Mouse (Mus musculus) lung, embryonic 15.5 days (tissue): ENCODE data around the gene Arr3. TPM values are rescaled to one million over a fixed set of nuclear protein-coding genes. Genes with fewer than 3 reads are reported as not detected.

Experiments used
- ATAC-seq: fragments of 200-750 bp; cut with Nextera tagmentation; 2 replicates; pipeline ENCODE4 v1.8.0; 2017; ENCODE audit warnings: moderate number of reproducible peaks, borderline replicate concordance; ENCODE audit not compliant: low FRiP score, low TSS enrichment; ENCODE audit errors: extremely low read depth
- H3K27ac ChIP-seq: fragments of 300-500 bp; sonication (generic); 2 replicates; pipeline ENCODE4 v1.5.1; 2015; ENCODE audit warnings: moderate library complexity, mild to moderate bottlenecking, inconsistent platforms
- H3K27me3 ChIP-seq: fragments of 300-500 bp; sonication (generic); 2 replicates; pipeline ENCODE4 v1.6.1; 2015; ENCODE audit warnings: inconsistent platforms
- H3K36me3 ChIP-seq: fragments of 300-500 bp; sonication (generic); 2 replicates; pipeline ENCODE4 v1.6.1; 2015; ENCODE audit warnings: inconsistent platforms
- H3K4me1 ChIP-seq: fragments of 300-500 bp; sonication (generic); 2 replicates; pipeline ENCODE4 v1.6.1; 2015; ENCODE audit warnings: inconsistent platforms
- H3K4me2 ChIP-seq: fragments of 300-500 bp; sonication (generic); 2 replicates; pipeline ENCODE4 v1.6.1; 2015; ENCODE audit warnings: inconsistent platforms, mild to moderate bottlenecking, moderate library complexity
- H3K4me3 ChIP-seq: fragments of 300-500 bp; sonication (generic); 2 replicates; pipeline ENCODE4 v1.5.1; 2015; ENCODE audit warnings: mild to moderate bottlenecking, inconsistent platforms
- H3K9ac ChIP-seq: fragments of 300-500 bp; sonication (generic); 2 replicates; pipeline ENCODE4 v1.6.1; 2015; ENCODE audit warnings: inconsistent platforms
- H3K9me3 ChIP-seq: fragments of 300-500 bp; sonication (generic); 2 replicates; pipeline ENCODE4 v1.6.1; 2016; ENCODE audit warnings: inconsistent platforms
- WGBS: fragments of 180-500 bp; shearing (Covaris S2); methylation state at CpG from one replicate; pipeline ENCODE4 v1.1.7; 2015; 5-methylcytosine and 5-hydroxymethylcytosine counted together
- polyA plus RNA-seq: library from polyadenylated mRNA; unstranded; fragments of >200 nt; fragmentation: Nextera tagmentation; extraction: Ambion mirVana; gene quantifications from 2 replicates; pipeline ENCODE4 v1.2.1, GENCODE M21; 2015

The Arr3 gene
- polyA plus RNA-seq, 1 experiment from 2014 or later = not detected

DNA sequence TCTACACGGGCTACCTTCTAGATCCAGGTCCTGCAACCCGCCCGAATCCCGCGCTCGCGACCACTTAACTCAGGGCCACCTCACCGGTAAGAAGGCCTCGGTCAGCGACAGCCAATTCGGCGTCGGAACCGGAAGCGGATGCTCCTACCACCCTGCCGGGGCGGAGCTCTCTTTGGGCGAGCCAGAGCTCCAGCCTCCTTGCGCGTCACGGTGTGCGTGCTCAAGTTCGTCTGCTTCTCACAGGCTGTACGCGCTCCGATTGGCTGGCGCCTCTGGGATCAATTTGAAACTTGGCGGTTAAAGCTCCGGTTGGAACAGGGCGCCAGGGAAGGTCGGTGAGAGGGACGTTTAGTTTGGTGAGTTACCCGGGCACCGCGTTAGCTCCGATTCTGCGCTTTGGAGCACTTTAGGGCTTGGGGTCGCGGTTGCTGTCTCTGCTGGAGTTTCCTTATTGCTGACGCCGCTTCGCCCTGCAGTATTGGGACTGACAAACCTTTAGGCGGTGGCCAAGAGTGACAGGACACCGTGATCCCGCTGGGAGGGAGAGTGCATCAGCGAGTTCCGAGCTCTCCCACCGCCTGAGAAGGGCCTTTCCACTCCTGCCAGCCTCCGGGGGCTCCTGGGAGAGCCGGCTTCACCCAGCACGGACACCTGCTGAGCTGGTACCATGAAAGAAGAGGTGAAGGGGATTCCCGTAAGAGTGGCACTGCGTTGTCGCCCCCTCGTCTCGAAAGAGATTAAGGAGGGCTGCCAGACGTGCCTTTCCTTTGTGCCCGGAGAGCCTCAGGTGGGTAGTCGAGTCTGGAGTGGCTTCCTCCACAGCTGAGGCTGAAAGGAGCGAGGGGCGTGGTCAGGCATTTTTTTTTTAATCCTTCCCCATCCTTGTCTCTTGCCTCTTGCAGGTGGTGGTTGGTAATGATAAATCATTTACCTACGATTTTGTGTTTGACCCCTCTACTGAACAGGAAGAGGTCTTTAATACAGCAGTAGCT is 20.8 kb downstream of the Arr3 start, which contains the start of gene Pdzd11:
Gene Pdzd11, minus strand, starts transcription at position 767 of the 992 bp plus-strand sequence.
- Histone ChIP-seq H3K27me3 (no peaks in the 10 kb centered on the region), H3K4me1 (no peaks in the 10 kb centered on the region), H3K27ac (peak within 1 kb of the TSS; percentile 79), H3K4me3 (peak within 1 kb of the TSS; percentile 63), H3K4me2 (peak within 1 kb of the TSS; percentile 63), H3K36me3 (no peaks in the 10 kb centered on the region), H3K9ac (peak within 1 kb of the TSS; percentile 62), H3K9me3 (no peaks in the 10 kb centered on the region)
- peak; percentile 100 for ATAC-seq
- WGBS = 19% methylated on average over 62 of the region's 62 CpGs

DNA sequence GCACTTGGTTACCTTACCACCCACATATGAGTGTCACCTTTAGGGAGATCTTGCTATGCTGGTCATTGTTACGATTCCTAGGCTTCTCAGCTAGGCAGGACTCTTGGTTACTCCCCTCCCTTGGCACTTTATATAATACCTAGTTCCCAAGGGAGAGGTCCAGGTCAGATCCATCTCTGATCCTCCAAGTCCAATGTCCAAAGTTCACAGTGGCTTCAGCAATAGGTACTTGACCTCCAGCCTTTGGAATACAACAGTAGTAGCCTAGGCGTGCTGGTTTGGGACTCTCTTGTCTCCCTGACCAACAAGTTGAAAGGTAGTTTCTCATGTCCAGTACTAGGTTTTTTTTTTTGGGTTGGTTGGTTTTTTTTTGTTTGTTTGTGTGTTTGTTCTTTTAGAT is 23.8 kb downstream of the Arr3 start:
- 79% methylated on average over 2 of the region's 2 CpGs for WGBS
- Histone ChIP-seq H3K4me3 (no peak overlapping the region), H3K9me3 (no peaks in the 10 kb centered on the region), H3K4me1 (no peaks in the 10 kb centered on the region), H3K36me3 (no peaks in the 10 kb centered on the region), H3K27ac (no peak overlapping the region), H3K4me2 (no peak overlapping the region), H3K27me3 (no peaks in the 10 kb centered on the region), H3K9ac (no peak overlapping the region)
- no peak for ATAC-seq

DNA sequence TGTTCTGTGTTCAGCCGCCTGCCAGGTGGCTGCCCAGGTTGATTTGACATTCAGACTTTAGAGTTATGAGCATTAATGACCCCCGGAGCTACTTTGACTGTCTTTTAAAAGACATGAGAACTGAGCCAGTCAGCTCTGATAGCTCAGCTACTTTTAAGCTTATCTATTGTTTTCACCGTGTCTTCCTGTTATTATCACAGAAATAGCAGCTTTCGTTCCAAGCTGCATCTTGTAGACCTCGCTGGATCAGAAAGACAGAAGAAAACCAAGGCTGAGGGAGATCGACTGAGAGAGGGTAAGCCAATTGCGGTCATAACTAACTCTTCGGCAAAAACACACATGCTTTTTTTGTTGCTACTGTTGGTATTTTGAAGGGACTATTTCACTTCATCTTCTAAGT is 33.2 kb downstream of the Arr3 start:
- ATAC-seq = no peak
- Histone ChIP-seq H3K9ac (no peak overlapping the region), H3K27ac (no peak overlapping the region), H3K4me3 (no peak overlapping the region), H3K36me3 (peaks cover 2% of the 10 kb centered on the region; the same call in 1 of the 2 replicates), H3K4me2 (no peak overlapping the region), H3K9me3 (no peaks in the 10 kb centered on the region), H3K27me3 (no peaks in the 10 kb centered on the region; the same call in 1 of the 2 replicates), H3K4me1 (no peaks in the 10 kb centered on the region)
- 86% methylated on average over 8 of the region's 8 CpGs for WGBS

DNA sequence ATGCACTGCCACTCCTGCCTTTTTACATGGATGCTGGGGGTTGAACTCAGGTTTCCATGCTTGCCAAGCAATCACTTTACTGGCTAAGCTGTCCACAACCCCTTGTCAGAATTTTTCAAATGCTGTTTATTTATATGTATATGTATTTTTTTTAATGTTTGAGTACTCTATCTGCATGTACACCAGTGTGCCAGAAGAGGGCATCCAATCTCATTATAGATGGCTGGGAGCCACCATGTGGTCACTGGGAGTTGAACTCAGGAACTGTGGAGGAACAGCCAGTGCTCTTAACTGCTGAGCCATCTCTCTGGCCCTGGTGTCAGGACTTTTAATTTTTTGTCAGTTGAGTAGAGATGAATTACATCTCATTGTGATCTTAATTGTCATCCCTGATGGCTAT is 47.6 kb downstream of the Arr3 start:
- Histone ChIP-seq H3K9me3 (no peaks in the 10 kb centered on the region), H3K9ac (no peak overlapping the region), H3K4me3 (no peak overlapping the region), H3K4me2 (no peak overlapping the region), H3K27me3 (no peaks in the 10 kb centered on the region), H3K27ac (no peak overlapping the region), H3K4me1 (no peaks in the 10 kb centered on the region), H3K36me3 (0 out of 2 replicates have a peak, but pooled peaks cover 3% of the 10 kb centered on the region)
- ATAC-seq = no peak

DNA sequence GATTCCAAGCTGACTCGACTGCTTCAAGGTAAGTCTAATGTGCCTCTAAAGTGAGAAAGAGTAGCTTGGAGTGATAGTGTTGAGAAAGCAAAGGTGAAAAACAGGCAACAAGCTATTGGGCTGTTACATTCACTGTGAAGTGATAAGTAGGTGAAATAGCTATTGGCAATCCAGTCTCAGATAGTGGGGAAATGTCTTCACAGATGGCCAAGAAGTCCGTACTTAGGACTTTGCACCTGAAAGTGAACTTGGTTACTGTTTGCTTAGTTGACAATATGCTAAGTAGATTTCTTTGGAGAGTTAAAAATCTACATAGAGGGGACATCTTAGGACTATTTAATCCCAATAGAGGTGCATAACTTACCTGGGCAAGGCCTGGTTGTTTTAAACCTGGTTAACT is 59.5 kb downstream of the Arr3 start:
- H3K4me3 ChIP-seq = no peak overlapping the region
- no peak overlapping the region for H3K4me2 ChIP-seq
- H3K27me3 ChIP-seq = no peaks in the 10 kb centered on the region
- no peak for ATAC-seq
- H3K27ac ChIP-seq = no peak overlapping the region
- H3K9me3 ChIP-seq = no peaks in the 10 kb centered on the region
- no peaks in the 10 kb centered on the region for H3K4me1 ChIP-seq
- H3K9ac ChIP-seq = no peak overlapping the region
- WGBS = 89% methylated on average over 2 of the region's 2 CpGs
- peaks cover 6% of the 10 kb centered on the region; the same call in 1 of the 2 replicates for H3K36me3 ChIP-seq

Other genes with a start within 250 kb of the Arr3 start
- gene Otud6a, start 176.5 kb upstream of the Arr3 start, polyA plus RNA-seq = not detected in 2 replicates
- 0.69 and 0.72 TPM in 2 replicates for gene Awat2, start 162.8 kb upstream of the Arr3 start, polyA plus RNA-seq
- gene Igbp1, start 111.2 kb upstream of the Arr3 start, polyA plus RNA-seq = 35.4 and 37.6 TPM in 2 replicates
- not detected in 2 replicates for gene Dgat2l6, start 80.7 kb upstream of the Arr3 start, polyA plus RNA-seq
- not detected in 2 replicates for gene Awat1, start 33.2 kb upstream of the Arr3 start, polyA plus RNA-seq
- gene P2ry4, start 10.6 kb upstream of the Arr3 start, polyA plus RNA-seq = not detected in 2 replicates
- 33.6 TPM in 2 replicates for gene Kif4, start 20.2 kb downstream of the Arr3 start, polyA plus RNA-seq
- gene Pdzd11, start 21.1 kb downstream of the Arr3 start, polyA plus RNA-seq = 103 and 107 TPM in 2 replicates
- 0.29 and 0.44 TPM in 2 replicates for gene Gdpd2, start 124.4 kb downstream of the Arr3 start, polyA plus RNA-seq
- gene Dlg3, start 162.2 kb downstream of the Arr3 start, polyA plus RNA-seq = 2.7 and 4.0 TPM in 2 replicates